Mouse (Mus musculus) liver, adult 2 months (tissue): ENCODE data around the gene Nlgn2. TPM values are rescaled to one million over a fixed set of nuclear protein-coding genes. Genes with fewer than 3 reads are reported as not detected.

Source experiments
- DNase-seq: peaks from one replicate; pipeline ENCODE4 v3.0.0-alpha.2; 2011; ENCODE audit warnings: low read depth, low spot score; ENCODE audit errors: extremely low read depth
- H3K27ac ChIP-seq: fragments of 200-500 bp; replicated peaks from 2 replicates; pipeline ENCODE4 v1.5.1; 2012; ENCODE audit warnings: low read depth, mild to moderate bottlenecking, control low read depth, inconsistent platforms, low read length; ENCODE audit not compliant: insufficient read depth
- H3K27me3 ChIP-seq: fragments of 200-500 bp; 2 replicates; pipeline ENCODE4 v1.6.1; 2012; ENCODE audit warnings: mild to moderate bottlenecking, moderate library complexity, low read length, inconsistent platforms; ENCODE audit not compliant: control insufficient read depth, insufficient read depth
- H3K36me3 ChIP-seq: fragments of 200-500 bp; 2 replicates; pipeline ENCODE4 v1.6.1; 2012; ENCODE audit warnings: low read length, inconsistent platforms; ENCODE audit not compliant: control insufficient read depth, insufficient read depth
- H3K4me1 ChIP-seq: fragments of 200-500 bp; 2 replicates; pipeline ENCODE4 v1.6.1; 2011; ENCODE audit warnings: low read length; ENCODE audit not compliant: control insufficient read depth, insufficient read depth
- H3K4me3 ChIP-seq: fragments of 200-500 bp; 2 replicates; pipeline ENCODE4 v1.5.1; 2011; ENCODE audit warnings: low read depth, mild to moderate bottlenecking, control low read depth, low read length, moderate library complexity; ENCODE audit not compliant: insufficient read depth
- H3K79me2 ChIP-seq: fragments of 200-500 bp; 2 replicates; pipeline ENCODE4 v1.6.1; 2012; ENCODE audit warnings: inconsistent platforms, mild to moderate bottlenecking, low read length, moderate library complexity; ENCODE audit not compliant: control insufficient read depth, insufficient read depth
- H3K9ac ChIP-seq: fragments of 200-500 bp; 2 replicates; pipeline ENCODE4 v1.6.1; 2012; ENCODE audit warnings: low read depth, mild to moderate bottlenecking, control low read depth, inconsistent platforms, low read length
- CTCF ChIP-seq: fragments of 200-500 bp; IDR thresholded peaks from 2 replicates; pipeline ENCODE4 v1.5.1; 2011; ENCODE audit warnings: low read depth, low read length, control low read depth
- POLR2A ChIP-seq: fragments of 200-500 bp; IDR thresholded peaks from 2 replicates; pipeline ENCODE4 v1.6.1; 2011; ENCODE audit warnings: low read length, control low read depth; ENCODE audit not compliant: insufficient read depth; ENCODE audit errors: extremely low read depth
- WGBS: fragments of 180-500 bp; shearing (Covaris S2); methylation state at CpG from one replicate; pipeline ENCODE4 v1.1.7; 2018; 5-methylcytosine and 5-hydroxymethylcytosine counted together
- polyA plus RNA-seq: library from polyadenylated mRNA; depleted of rRNA; stranded (reverse); fragments of >200 nt; gene quantifications from 2 replicates; pipeline ENCODE4 v1.2.3, GENCODE M21; 2012
- total RNA-seq: library from RNA; depleted of rRNA; stranded (reverse); fragments of >200 nt; gene quantifications from 2 replicates; pipeline ENCODE4 v1.2.3, GENCODE M21; 2014

Nlgn2 gene
- total and polyA plus RNA-seq, 2 experiments, result 0.18 to 1.9 TPM

- Histone ChIP-seq H3K27me3 (0 out of 2 replicates have a peak, but pooled peaks cover 3% of the 10 kb centered on the region), H3K4me1 (peaks cover 2% of the 10 kb centered on the region), H3K9ac (peak within 1 kb of the TSS; percentile 90), H3K79me2 (no peaks in the 10 kb centered on the region), H3K27ac (peak within 1 kb of the TSS; percentile 94), H3K36me3 (no peaks in the 10 kb centered on the region), H3K4me3 (peak within 1 kb of the TSS; percentile 94)
- peak; percentile 97 for DNase-seq
- TF ChIP-seq CTCF (no peak), POLR2A (peak; percentile 89)
- under 1% methylated on average over 34 of the region's 34 CpGs for WGBS
These were observed 549 bp upstream of the Nlgn2 start, which contains the start of gene Tmem256 for GRCm38 (mm10) chr11:69837952-69838713. Gene Tmem256 (plus strand): TSS chr11:69838514.

GRCm38 (mm10) chr11:69836703-69837576, 644 bp downstream of the Nlgn2 start:
- 0 out of 2 replicates have a peak, but pooled peaks cover 3% of the 10 kb centered on the region for H3K27me3 ChIP-seq

GRCm38 (mm10) chr11:69835966-69836335, 1.6 kb downstream of the Nlgn2 start:
- no peaks in the 10 kb centered on the region for H3K36me3 ChIP-seq
- H3K4me3 ChIP-seq, result no peak overlapping the region
- H3K79me2 ChIP-seq, result no peaks in the 10 kb centered on the region
- WGBS, result 34% methylated on average over 4 of the region's 4 CpGs
- 0 out of 2 replicates have a peak, but pooled peaks cover 3% of the 10 kb centered on the region for H3K27me3 ChIP-seq
- H3K27ac ChIP-seq, result no peak overlapping the region
- H3K9ac ChIP-seq, result no peak overlapping the region
- TF ChIP-seq CTCF (no peak), POLR2A (no peak)
- peaks cover 2% of the 10 kb centered on the region for H3K4me1 ChIP-seq
- no peak for DNase-seq

More at GRCm38 (mm10) chr11:69836703-69837576, 644 bp downstream of the Nlgn2 start:
- no peak for DNase-seq
- no peaks in the 10 kb centered on the region for H3K79me2 ChIP-seq
- no peaks in the 10 kb centered on the region for H3K36me3 ChIP-seq
- 7% methylated on average over 49 of the region's 52 CpGs for WGBS
- H3K9ac ChIP-seq, result peak overlapping the region; percentile 53
- peaks cover 2% of the 10 kb centered on the region for H3K4me1 ChIP-seq
- no peak for TF ChIP-seq CTCF
- TF ChIP-seq POLR2A, result no peak
- H3K4me3 ChIP-seq, result peak overlapping the region; percentile 72
- H3K27ac ChIP-seq, result no peak overlapping the region

GRCm38 (mm10) chr11:69835326-69835965, 2.1 kb downstream of the Nlgn2 start:
- H3K4me3 ChIP-seq, result no peak overlapping the region
- WGBS, result 64% methylated on average over 9 of the region's 9 CpGs
- DNase-seq, result no peak
- no peaks in the 10 kb centered on the region for H3K36me3 ChIP-seq
- 0 out of 2 replicates have a peak, but pooled peaks cover 3% of the 10 kb centered on the region for H3K27me3 ChIP-seq
- no peak overlapping the region for H3K9ac ChIP-seq
- TF ChIP-seq POLR2A (no peak), CTCF (no peak)
- no peak overlapping the region for H3K27ac ChIP-seq
- H3K4me1 ChIP-seq, result peaks cover 2% of the 10 kb centered on the region
- no peaks in the 10 kb centered on the region for H3K79me2 ChIP-seq

- Histone ChIP-seq H3K4me1 (no peaks in the 10 kb centered on the region), H3K27me3 (0 out of 2 replicates have a peak, but pooled peaks cover 3% of the 10 kb centered on the region), H3K36me3 (no peaks in the 10 kb centered on the region), H3K4me3 (no peak overlapping the region), H3K79me2 (no peaks in the 10 kb centered on the region), H3K27ac (no peak overlapping the region), H3K9ac (no peak overlapping the region)
- TF ChIP-seq CTCF (no peak), POLR2A (no peak)
- WGBS, result 33% methylated on average over 45 of the region's 48 CpGs
- DNase-seq, result no peak
These were observed 3.5 kb downstream of the Nlgn2 start for GRCm38 (mm10) chr11:69834001-69834549.
